Mouse (Mus musculus) megakaryocyte, embryonic 14.5 days (primary cell): ENCODE measurements around the gene Nkap.

Experiments
- FLI1 ChIP-seq: IDR thresholded peaks from 2 replicates; pipeline ENCODE4 v1.6.1; 2012; ENCODE audit warnings: low read length, inconsistent platforms, mixed read lengths
- GATA1 ChIP-seq: IDR thresholded peaks from 3 replicates; pipeline ENCODE4 v1.6.1; 2012; ENCODE audit warnings: mixed read lengths, low read length, inconsistent platforms, borderline replicate concordance

DNA sequence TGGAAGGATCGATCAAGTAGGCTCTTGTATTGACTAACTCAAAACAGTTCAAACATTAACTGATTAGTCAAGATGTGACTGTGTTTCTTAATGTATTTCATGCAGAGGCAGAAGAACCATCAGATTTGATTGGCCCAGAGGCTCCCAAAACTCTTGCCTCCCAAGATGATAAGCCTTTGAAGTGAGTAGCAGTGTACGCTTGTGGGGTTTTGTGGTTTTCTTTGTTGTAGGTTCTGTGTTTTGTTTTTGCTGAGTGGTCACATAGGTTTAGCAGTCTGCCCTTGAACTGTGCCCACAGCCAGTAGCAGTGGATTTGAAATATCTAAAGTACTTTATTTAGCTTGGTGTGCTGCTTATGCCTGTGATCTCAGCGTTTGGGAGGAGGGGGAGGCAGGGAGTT, 15.1 kb downstream of the Nkap start:
- no peak for TF ChIP-seq GATA1
- no peak for TF ChIP-seq FLI1
